Mouse (Mus musculus) stomach, postnatal 0 days (tissue): Measurements from ENCODE around the gene Nt5e. TPM values are rescaled to one million over a fixed set of nuclear protein-coding genes. Genes with fewer than 3 reads are reported as not detected.

Source experiments
- ATAC-seq: fragments of 200-750 bp; cut with Nextera tagmentation; 2 replicates; pipeline ENCODE4 v1.8.0; 2017; ENCODE audit not compliant: low FRiP score, low TSS enrichment
- DNase-seq: peaks from one replicate; pipeline ENCODE4 v3.0.0-alpha.2; 2016; ENCODE audit warnings: low spot score
- H3K27ac ChIP-seq: fragments of 300-500 bp; sonication (generic); replicated peaks from 2 replicates; pipeline ENCODE4 v1.5.1; 2014; ENCODE audit warnings: mild to moderate bottlenecking, control low read depth
- H3K27me3 ChIP-seq: fragments of 300-500 bp; sonication (generic); 2 replicates; pipeline ENCODE4 v1.6.1; 2014; ENCODE audit warnings: low read length; ENCODE audit not compliant: control insufficient read depth, insufficient read depth
- H3K36me3 ChIP-seq: fragments of 300-500 bp; sonication (generic); 2 replicates; pipeline ENCODE4 v1.6.1; 2014; ENCODE audit warnings: low read length, mixed read lengths; ENCODE audit not compliant: control insufficient read depth, insufficient read depth
- H3K4me1 ChIP-seq: fragments of 300-500 bp; sonication (generic); replicated peaks from 2 replicates; pipeline ENCODE4 v1.6.1; 2014; ENCODE audit warnings: antibody characterized with exemption; ENCODE audit not compliant: control insufficient read depth, insufficient read depth
- H3K4me2 ChIP-seq: fragments of 300-500 bp; sonication (generic); replicated peaks from 2 replicates; pipeline ENCODE4 v1.6.1; 2014; ENCODE audit warnings: low read depth, mild to moderate bottlenecking, control low read depth, moderate library complexity
- H3K4me3 ChIP-seq: fragments of 300-500 bp; sonication (generic); 2 replicates; pipeline ENCODE4 v1.5.1; 2014; ENCODE audit warnings: low read depth, low read length, control low read depth
- H3K9ac ChIP-seq: fragments of 300-500 bp; sonication (generic); 2 replicates; pipeline ENCODE4 v1.6.1; 2014; ENCODE audit warnings: mild to moderate bottlenecking, low read length, control low read depth, mixed read lengths
- H3K9me3 ChIP-seq: fragments of 300-500 bp; sonication (generic); 2 replicates; pipeline ENCODE4 v1.6.1; 2016; ENCODE audit warnings: low read length; ENCODE audit not compliant: control insufficient read depth
- CTCF ChIP-seq: IDR thresholded peaks from 2 replicates; pipeline ENCODE4 v1.5.1; 2016; ENCODE audit warnings: antibody characterized with exemption, low read depth, mild to moderate bottlenecking, moderate library complexity
- EP300 ChIP-seq: optimal IDR thresholded peaks from 2 replicates; pipeline ENCODE3; 2016; ENCODE audit warnings: antibody characterized with exemption
- WGBS: fragments of 180-500 bp; shearing (Covaris S2); extraction: QIAGEN DNeasy Blood & Tissue Kit; methylation state at CpG from one replicate; pipeline ENCODE4 v1.1.7; 2014; 5-methylcytosine and 5-hydroxymethylcytosine counted together
- polyA plus RNA-seq: library from polyadenylated mRNA; unstranded; fragments of >200 nt; fragmentation: Nextera tagmentation; extraction: Ambion mirVana; gene quantifications from 2 replicates; pipeline ENCODE4 v1.2.1, GENCODE M21; 2015

Nt5e gene
- polyA plus RNA-seq, 1 experiment from 2014 or later: 52.7 TPM

- ATAC-seq: no peak
- no peak for DNase-seq
- Histone ChIP-seq H3K4me1 (no peaks in the 10 kb centered on the region), H3K27ac (no peak overlapping the region), H3K4me3 (no peak overlapping the region), H3K9me3 (no peaks in the 10 kb centered on the region), H3K4me2 (no peak overlapping the region), H3K9ac (no peak overlapping the region), H3K36me3 (no peaks in the 10 kb centered on the region), H3K27me3 (no peaks in the 10 kb centered on the region)
- no peak for TF ChIP-seq EP300
- TF ChIP-seq CTCF: no peak
Observed at GRCm38 (mm10) chr9:88319226-88319625, 7.8 kb upstream of the Nt5e start.

- no peak overlapping the region for H3K27ac ChIP-seq
- no peak overlapping the region for H3K4me2 ChIP-seq
- no peak overlapping the region for H3K4me3 ChIP-seq
- 69% methylated on average over 3 of the region's 3 CpGs for WGBS
- H3K36me3 ChIP-seq: no peaks in the 10 kb centered on the region
- TF ChIP-seq EP300 (no peak), CTCF (no peak)
- no peaks in the 10 kb centered on the region for H3K4me1 ChIP-seq
- no peaks in the 10 kb centered on the region for H3K27me3 ChIP-seq
- H3K9ac ChIP-seq: no peak overlapping the region
- peak; percentile 22; the same call in 1 of the 2 replicates for ATAC-seq
- no peaks in the 10 kb centered on the region for H3K9me3 ChIP-seq
- DNase-seq: no peak
Observed at GRCm38 (mm10) chr9:88324616-88325015, 2.4 kb upstream of the Nt5e start.

- no peaks in the 10 kb centered on the region for H3K36me3 ChIP-seq
- H3K4me1 ChIP-seq: 0 out of 2 replicates have a peak, but pooled peaks cover 3% of the 10 kb centered on the region
- H3K4me3 ChIP-seq: peak overlapping the region; percentile 61
- H3K27ac ChIP-seq: peak overlapping the region; percentile 83
- 48% methylated on average over 5 of the region's 5 CpGs for whole genome bisulfite sequencing
- no peaks in the 10 kb centered on the region for H3K9me3 ChIP-seq
- H3K27me3 ChIP-seq: no peaks in the 10 kb centered on the region
- H3K4me2 ChIP-seq: peak overlapping the region; percentile 80
- DNase-seq (no peak), ATAC-seq (no peak)
- peak overlapping the region; percentile 31; the same call in 1 of the 2 replicates for H3K9ac ChIP-seq
- TF ChIP-seq CTCF (no peak), EP300 (no peak)
Observed at GRCm38 (mm10) chr9:88328666-88329065, 1.7 kb downstream of the Nt5e start.

GRCm38 (mm10) chr9:88329166-88329748 lies 2.3 kb downstream of the Nt5e start:
- no peaks in the 10 kb centered on the region for H3K9me3 ChIP-seq
- H3K27ac ChIP-seq: peak overlapping the region; percentile 83
- 0 out of 2 replicates have a peak, but pooled peaks cover 3% of the 10 kb centered on the region for H3K4me1 ChIP-seq
- peak overlapping the region; percentile 31 for H3K9ac ChIP-seq
- DNase-seq: peak; percentile 34
- H3K4me3 ChIP-seq: peak overlapping the region; percentile 61
- H3K4me2 ChIP-seq: peak overlapping the region; percentile 80
- ATAC-seq: 0 out of 2 replicates have a peak, but pooled peaks have one; percentile 25
- no peak for TF ChIP-seq EP300
- no peak for TF ChIP-seq CTCF
- 15% methylated on average over 10 of the region's 10 CpGs for WGBS
- H3K27me3 ChIP-seq: no peaks in the 10 kb centered on the region
- no peaks in the 10 kb centered on the region for H3K36me3 ChIP-seq

- Histone ChIP-seq H3K9ac (no peak overlapping the region), H3K4me3 (peak overlapping the region; percentile 61; the same call in 1 of the 2 replicates), H3K36me3 (no peaks in the 10 kb centered on the region), H3K4me2 (peak overlapping the region; percentile 80), H3K4me1 (0 out of 2 replicates have a peak, but pooled peaks cover 3% of the 10 kb centered on the region), H3K27me3 (no peaks in the 10 kb centered on the region), H3K9me3 (no peaks in the 10 kb centered on the region), H3K27ac (peak overlapping the region; percentile 83; the same call in 1 of the 2 replicates)
- TF ChIP-seq EP300: no peak
- 67% methylated on average over 3 of the region's 3 CpGs for WGBS
- no peak for ATAC-seq
- DNase-seq: no peak
Observed at GRCm38 (mm10) chr9:88330316-88330715, 3.3 kb downstream of the Nt5e start.

GRCm38 (mm10) chr9:88332447-88332846 lies 5.5 kb downstream of the Nt5e start:
- TF ChIP-seq CTCF: no peak
- no peak for TF ChIP-seq EP300
- Histone ChIP-seq H3K4me3 (no peak overlapping the region), H3K27ac (no peak overlapping the region), H3K36me3 (no peaks in the 10 kb centered on the region), H3K9ac (no peak overlapping the region), H3K9me3 (no peaks in the 10 kb centered on the region), H3K4me2 (no peak overlapping the region), H3K4me1 (0 out of 2 replicates have a peak, but pooled peaks cover 3% of the 10 kb centered on the region), H3K27me3 (no peaks in the 10 kb centered on the region)
- DNase-seq (no peak), ATAC-seq (no peak)
- WGBS: 61% methylated on average over 3 of the region's 3 CpGs
